Mouse (Mus musculus) T-helper 2 cell (primary cell): ENCODE results near the gene Alkbh1.

Experiments
- in situ Hi-C: fragments of 300-600 bp; cut with MboI, MseI; formaldehyde crosslinking; loops from one replicate; pipeline ENCODE4 v1.15.1; 2025; ENCODE audit warnings: high pct_unique_total_duplicates

The Alkbh1 gene

DNA sequence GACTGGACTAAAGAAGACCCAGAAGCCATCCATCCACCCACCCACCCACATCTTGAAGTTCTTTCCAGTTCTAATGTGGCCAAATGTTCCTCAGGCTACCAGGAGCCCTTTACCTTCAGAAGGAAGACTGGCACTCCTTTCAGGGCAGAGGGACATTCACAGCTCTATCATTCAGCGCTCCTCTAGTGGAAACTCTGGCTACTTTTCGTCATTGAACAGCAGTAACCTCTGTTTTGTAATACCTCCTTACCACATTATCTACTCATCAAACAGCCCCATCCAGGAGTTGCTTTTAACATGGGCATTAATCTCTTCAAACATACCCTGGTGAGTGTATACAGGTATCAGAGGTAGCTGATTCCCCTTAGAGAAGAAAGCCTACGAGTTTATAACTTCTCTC, 58.8 kb downstream of the Alkbh1 start:
- in situ Hi-C loops: no loop called here

DNA sequence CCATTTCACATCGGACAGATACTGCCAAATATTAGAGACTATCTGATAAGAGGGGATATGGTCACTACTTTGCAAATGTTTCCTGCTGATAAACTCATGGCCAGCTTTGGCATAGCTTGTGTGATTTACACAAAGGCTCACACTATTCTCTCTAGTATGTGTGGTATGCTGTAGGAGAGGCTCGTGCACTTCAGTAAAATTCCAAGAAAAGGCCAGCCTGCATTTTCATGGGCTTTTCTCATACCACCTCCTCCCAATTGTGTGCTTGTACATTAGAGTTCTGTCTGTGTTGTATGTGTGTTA, 62.5 kb downstream of the Alkbh1 start:
- in situ Hi-C loops: no loop called here

DNA sequence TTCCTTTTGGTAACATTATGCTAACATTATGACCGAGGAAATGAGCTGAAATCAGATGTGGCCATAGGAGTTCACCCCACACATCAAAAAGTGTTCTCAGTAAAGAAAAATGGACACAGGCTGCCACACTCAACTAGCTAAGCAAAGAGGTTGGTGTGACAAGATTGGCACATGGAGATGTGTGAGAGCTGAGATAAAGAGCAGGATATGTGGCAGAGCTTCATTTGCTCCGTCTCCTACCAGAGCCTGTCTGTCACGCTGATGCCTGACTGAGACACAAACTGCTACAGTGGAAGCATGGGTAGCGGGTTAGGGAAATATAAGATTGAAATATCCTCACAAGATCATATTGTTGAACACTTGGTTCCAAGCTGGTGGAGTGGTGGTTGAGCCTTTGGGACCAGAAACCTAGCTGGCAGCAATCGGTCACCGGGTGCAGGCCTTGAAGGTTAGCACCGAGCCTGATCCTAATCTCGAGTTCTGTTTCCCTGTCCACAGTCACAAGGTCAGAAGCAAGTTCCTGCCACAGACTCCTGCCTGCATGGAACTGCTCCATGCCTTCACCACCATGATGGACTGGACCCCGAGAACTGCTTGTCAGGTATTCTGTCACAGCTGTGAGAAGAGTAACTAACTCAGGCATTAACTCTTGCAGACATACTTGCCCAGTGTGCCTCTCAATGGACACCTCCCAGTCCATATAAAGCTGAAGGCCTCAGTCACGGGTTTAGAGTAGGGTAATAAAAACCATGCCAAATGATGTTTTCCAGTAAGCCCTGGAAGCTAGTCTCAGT, 63.0 kb downstream of the Alkbh1 start:
- in situ Hi-C loops: no loop called here

DNA sequence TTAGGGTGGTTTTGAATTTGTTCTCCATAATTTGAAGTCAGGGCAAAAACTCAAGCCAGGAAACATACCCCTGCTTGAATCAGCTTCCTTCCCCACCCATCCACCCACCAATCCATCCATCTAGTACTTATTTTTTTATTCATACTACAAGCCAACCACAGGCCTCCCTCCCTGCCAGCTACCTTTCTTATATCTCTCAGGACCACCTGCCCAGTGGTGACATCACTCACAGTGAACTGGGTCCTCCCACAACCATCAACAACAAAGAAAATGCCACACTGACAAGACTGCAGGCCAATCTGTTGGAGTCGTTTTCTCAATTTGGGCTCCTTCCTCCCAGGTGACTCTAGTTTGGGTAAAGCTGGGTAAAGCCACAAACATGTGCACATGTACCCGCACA, 64.3 kb downstream of the Alkbh1 start:
- in situ Hi-C loops: no loop called here
